In the genomic region with DNA sequence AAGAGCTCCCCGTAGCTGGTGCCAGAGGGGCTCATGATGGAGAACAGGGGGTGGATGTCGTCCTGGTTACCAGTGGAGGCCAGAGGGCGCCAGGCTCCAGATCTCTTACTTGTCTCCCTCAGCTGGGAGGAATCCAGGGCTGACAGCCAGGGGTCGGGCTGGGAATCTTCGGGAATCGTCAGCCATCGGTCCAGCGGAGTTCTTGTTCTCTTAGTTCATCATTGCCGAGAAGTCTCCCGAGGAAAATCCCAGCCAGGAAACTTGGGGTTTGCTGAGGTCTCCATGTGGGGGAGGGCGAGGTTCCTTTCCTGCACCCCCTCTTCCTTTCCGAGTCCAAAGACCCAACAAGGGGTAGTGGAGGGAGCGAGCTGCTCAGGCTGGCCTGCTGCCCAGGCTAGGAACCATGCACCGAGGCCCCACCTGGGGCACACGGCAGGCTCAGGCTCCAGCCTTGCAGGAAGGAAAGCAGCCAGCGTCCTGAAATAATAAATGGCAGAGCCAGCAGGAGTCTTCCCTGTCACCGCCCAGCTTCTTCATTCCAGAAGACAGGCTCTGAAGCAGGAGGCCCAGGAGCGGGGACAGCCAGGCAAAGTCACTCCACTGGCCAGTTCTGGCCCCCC, we compare ENCODE assay signal across 9 mouse cellular contexts. TPM values are rescaled to one million over a fixed set of nuclear protein-coding genes. Genes with fewer than 3 reads are reported as not detected.
DNase-seq lines count a peak whose midpoint lies in the region; ATAC-seq lines count a peak whose summit lies in the region.
"Had no signal": no experiment of that assay in that cellular context is flagged by ENCODE, and none has a peak within 500 bp of the region (broad histone marks: within the 10 kb centered on the region; RNA-seq: fewer than 3 reads in every experiment).

No protein-coding gene starts in this region.

- no peak overlapping the region for H3K4me3 ChIP-seq in forebrain, embryonic 14.5 days (ENCODE audit: low read depth, low read length)
- no peak overlapping the region for H3K4me3 ChIP-seq in limb, embryonic 10.5 days
- H3K4me3 ChIP-seq in neural tube, embryonic 12.5 days = no peak overlapping the region

- 0 out of 2 replicates have a peak, but pooled peaks cover 3% of the 10 kb centered on the region for H3K27me3 ChIP-seq in forebrain, embryonic 14.5 days (replicated peaks; ENCODE audit: control insufficient read depth, insufficient read depth, low read length)
- H3K27me3 ChIP-seq in limb, embryonic 10.5 days (ENCODE audit: low read depth, poor library complexity, severe bottlenecking) = peaks cover 27% of the 10 kb centered on the region
- H3K27me3 ChIP-seq in neural tube, embryonic 12.5 days (replicated peaks) = no peaks in the 10 kb centered on the region; the same call in 1 of the 2 replicates

- intact Hi-C loops in heart, postnatal 36 days (cut with DNase I) = loop anchor here (2.0 kb wide), 1 partner anchor 20 kb away; no protein-coding TSS in a partner anchor

- DNase-seq in right cerebral cortex, postnatal 10 days (ENCODE audit: low spot score in 2 of 2) = peak; percentile 64 to 70
- no peak for DNase-seq in right cerebral cortex, adult 2 months (ENCODE audit: low spot score in 2 of 2)
- DNase-seq in forebrain, embryonic 14.5 days (ENCODE audit: low spot score) = peak; percentile 47
- DNase-seq in heart, postnatal 36 days = peak; percentile 81 to 82
- no peak for DNase-seq in limb, embryonic 10.5 days (ENCODE audit: low spot score)
- no peak for DNase-seq in thymus, postnatal 25 days
- no peak for DNase-seq in T-cell, adult 2 months (ENCODE audit: low spot score)

- peaks cover 21% of the 10 kb centered on the region for H3K4me1 ChIP-seq in forebrain, embryonic 14.5 days (ENCODE audit: control insufficient read depth, insufficient read depth, low read length)
- H3K4me1 ChIP-seq in limb, embryonic 10.5 days = peaks cover 39% of the 10 kb centered on the region
- H3K4me1 ChIP-seq in neural tube, embryonic 12.5 days = peaks cover 30% of the 10 kb centered on the region

- 10% methylated on average over 18 of the region's 18 CpGs for WGBS in forebrain, embryonic 14.5 days
- 16% methylated on average over 18 of the region's 18 CpGs for WGBS in limb, embryonic 10.5 days
- 14% methylated on average over 18 of the region's 18 CpGs for WGBS in neural tube, embryonic 12.5 days

- H3K4me2 ChIP-seq in forebrain, embryonic 14.5 days (ENCODE audit: low read length) = peak overlapping the region; percentile 26
- peak overlapping the region; percentile 42 for H3K4me2 ChIP-seq in neural tube, embryonic 12.5 days (replicated peaks)

- peak overlapping the region; percentile 48; the same call in 1 of the 2 replicates for H3K27ac ChIP-seq in forebrain, embryonic 14.5 days (ENCODE audit: low read depth, low read length)
- H3K27ac ChIP-seq in limb, embryonic 10.5 days = peak overlapping the region; percentile 1; the same call in 1 of the 2 replicates
- H3K27ac ChIP-seq in neural tube, embryonic 12.5 days = 0 out of 2 replicates have a peak overlapping the region, but pooled peaks have one; percentile 12

- H3K9me3 ChIP-seq in forebrain, embryonic 14.5 days (replicated peaks; ENCODE audit: control insufficient read depth, low read length) = no peaks in the 10 kb centered on the region
- no peaks in the 10 kb centered on the region for H3K9me3 ChIP-seq in limb, embryonic 10.5 days (replicated peaks)
- H3K9me3 ChIP-seq in neural tube, embryonic 12.5 days = no peaks in the 10 kb centered on the region

- no peaks in the 10 kb centered on the region for H3K36me3 ChIP-seq in forebrain, embryonic 14.5 days (ENCODE audit: control insufficient read depth, insufficient read depth, low read length)
- H3K36me3 ChIP-seq in limb, embryonic 10.5 days = no peaks in the 10 kb centered on the region
- no peaks in the 10 kb centered on the region for H3K36me3 ChIP-seq in neural tube, embryonic 12.5 days

- H3K9ac ChIP-seq in forebrain, embryonic 14.5 days (ENCODE audit: low read length) = peak overlapping the region; percentile 45
- peak overlapping the region; percentile 2; the same call in 1 of the 2 replicates for H3K9ac ChIP-seq in neural tube, embryonic 12.5 days

- 0 out of 2 replicates have a peak, but pooled peaks have one; percentile 26 for ATAC-seq in forebrain, embryonic 14.5 days
- 0 out of 2 replicates have a peak, but pooled peaks have one; percentile 17 for ATAC-seq in neural tube, embryonic 12.5 days (ENCODE audit: low FRiP score, low read depth)

RNA-seq across cellular contexts. Expression of a gene that starts 12.5 kb away (rescaled TPM):
- 1.6 and 2.4 TPM in 2 replicates for polyA plus RNA-seq in forebrain, embryonic 14.5 days (2014; fragmentation: Nextera tagmentation; extraction: Ambion mirVana)
- 10 to 100 TPM in 1 of 2 experiments, 1 to 10 TPM in 1; 9.4 to 11.7 TPM for total RNA-seq in heart, postnatal 36 days (2021)
- polyA plus RNA-seq in limb, embryonic 10.5 days (2016; fragmentation: Nextera tagmentation; extraction: Ambion mirVana) = 2.3 and 3.7 TPM in 2 replicates
- polyA plus RNA-seq in neural tube, embryonic 12.5 days (2016; fragmentation: Nextera tagmentation; extraction: Ambion mirVana) = 10.4 and 11.4 TPM in 2 replicates

RNA-seq across cellular contexts. Expression of a gene that starts 28.8 kb away (rescaled TPM):
- 0.60 and 1.2 TPM in 2 replicates for polyA plus RNA-seq in forebrain, embryonic 14.5 days (2014; fragmentation: Nextera tagmentation; extraction: Ambion mirVana)
- total RNA-seq in heart, postnatal 36 days (2021) = 100 to 1,000 TPM; 121 to 126 TPM
- polyA plus RNA-seq in limb, embryonic 10.5 days (2016; fragmentation: Nextera tagmentation; extraction: Ambion mirVana) = 1.5 and 1.8 TPM in 2 replicates
- 3.0 and 4.5 TPM in 2 replicates for polyA plus RNA-seq in neural tube, embryonic 12.5 days (2016; fragmentation: Nextera tagmentation; extraction: Ambion mirVana)
- total RNA-seq: MEL had no signal

RNA-seq across cellular contexts. Expression of a gene that starts 46.5 kb away (rescaled TPM):
- polyA plus RNA-seq in forebrain, embryonic 14.5 days (2014; fragmentation: Nextera tagmentation; extraction: Ambion mirVana) = 4.5 and 5.5 TPM in 2 replicates
- 1 to 10 TPM; 1.4 to 2.1 TPM for total RNA-seq in heart, postnatal 36 days (2021)
- 6.4 and 7.3 TPM in 2 replicates for polyA plus RNA-seq in limb, embryonic 10.5 days (2016; fragmentation: Nextera tagmentation; extraction: Ambion mirVana)
- 9.5 and 10.4 TPM in 2 replicates for polyA plus RNA-seq in neural tube, embryonic 12.5 days (2016; fragmentation: Nextera tagmentation; extraction: Ambion mirVana)

Comparison
In these comparisons a context has a peak if more than half of its experiments do, and no peak if none do; other contexts are left out.
1. DNase-seq: peak in right cerebral cortex, postnatal 10 days (2 of 2), forebrain, embryonic 14.5 days (single experiment) and heart, postnatal 36 days (2 of 2); none in right cerebral cortex, adult 2 months (0 of 2), limb, embryonic 10.5 days (single experiment), thymus, postnatal 25 days (single experiment) and T-cell, adult 2 months (single experiment).
2. Peak in every context shown above with its lines, with median percentiles within 50 percentile points of each other: H3K27ac ChIP-seq.